Mouse (Mus musculus): ENCODE results near the gene Paqr7. TPM values are rescaled to one million over a fixed set of nuclear protein-coding genes. Genes with fewer than 3 reads are reported as not detected.

Paqr7 gene
- total and polyA plus RNA-seq, 3 experiments: 0.19 to 2.4 TPM; not detected in 1

DNA sequence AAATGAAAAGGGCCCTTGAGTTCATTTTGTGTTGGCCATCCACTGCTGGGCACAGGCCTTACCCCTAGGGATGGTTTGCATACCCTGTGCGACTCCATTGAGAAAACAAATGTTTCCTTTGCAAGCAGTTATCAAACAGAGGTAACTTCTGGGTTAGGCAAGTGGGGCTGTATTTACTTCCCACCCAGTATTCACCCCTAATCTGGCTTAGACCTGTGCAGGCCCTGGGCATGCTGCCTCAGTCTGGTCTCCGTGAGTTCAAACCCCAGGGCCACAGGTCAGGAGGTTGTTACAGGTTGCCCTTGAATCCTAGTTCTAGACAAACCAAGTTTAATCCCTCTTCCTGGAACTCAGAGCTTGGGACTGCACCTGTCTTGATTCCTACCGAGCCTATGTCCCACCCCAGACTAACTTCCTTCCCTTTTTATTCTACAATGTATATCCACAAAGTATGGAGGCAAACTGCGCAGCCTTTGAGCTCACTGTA is 8.8 kb downstream of the Paqr7 start (continued):
- TF ChIP-seq RAD21 (IDR thresholded peaks at IDR 0.05; ENCODE audit: low read depth, low read length) (no peak), NELFE (IDR thresholded peaks at IDR 0.05; ENCODE audit: low read depth, low read length) (no peak)

GRCm38 (mm10) chr4:134505966-134506594 is 9.6 kb downstream of the Paqr7 start:
- Histone ChIP-seq H3K79me2 (ENCODE audit: control insufficient read depth, insufficient read depth, low read length, poor library complexity) (peaks cover 2% of the 10 kb centered on the region), H3K9me3 (replicated peaks; ENCODE audit: insufficient read depth, low read length) (no peaks in the 10 kb centered on the region), H3K9ac (ENCODE audit: control insufficient read depth, low read depth, low read length, poor library complexity, severe bottlenecking) (no peak overlapping the region), H3K4me3 (ENCODE audit: control insufficient read depth in 1 of 2, insufficient read depth in 1 of 2, low read depth in 2 of 2, low read length in 2 of 2) (no peak overlapping the region), H3K27me3 (ENCODE audit: control insufficient read depth in 1 of 2, insufficient read depth in 2 of 2, low read length in 2 of 2) (no peaks in the 10 kb centered on the region), H3K4me1 (ENCODE audit: control insufficient read depth in 1 of 2, insufficient read depth in 2 of 2, low read length in 2 of 2) (peaks cover 5 to 24% of the 10 kb centered on the region in 2 experiments), H3K36me3 (ENCODE audit: control insufficient read depth in 1 of 2, insufficient read depth in 2 of 2, low read length in 2 of 2) (peaks cover 0 to 10% of the 10 kb centered on the region in 2 experiments; a peak in 2 of 4 replicates), H3K27ac (ENCODE audit: control insufficient read depth, low read depth, low read length) (peak overlapping the region; percentile 81)
- peak; percentile 95 for DNase-seq (ENCODE audit: low read depth, low spot score)
- TF ChIP-seq MAX (IDR thresholded peaks at IDR 0.05; ENCODE audit: low read length) (0 out of 2 replicates have a peak, but pooled peaks have one; percentile 4), ZMIZ1 (IDR thresholded peaks at IDR 0.05; ENCODE audit: low read depth, low read length) (no peak), JUND (IDR thresholded peaks at IDR 0.05; ENCODE audit: low read depth, low read length) (0 out of 2 replicates have a peak, but pooled peaks have one; percentile 34), MYB (IDR thresholded peaks at IDR 0.05; ENCODE audit: low read depth, low read length) (no peak), RAD21 (IDR thresholded peaks at IDR 0.05; ENCODE audit: low read depth, low read length) (no peak; the same call in 1 of the 2 replicates), BHLHE40 (IDR thresholded peaks at IDR 0.05; ENCODE audit: borderline replicate concordance, low read depth, low read length) (peak; percentile 81), NRF1 (IDR thresholded peaks at IDR 0.05; ENCODE audit: insufficient read depth, low read depth, low read length, poor library complexity, severe bottlenecking) (no peak), MAZ (IDR thresholded peaks at IDR 0.05; ENCODE audit: low read depth, low read length) (peak; percentile 98), MEF2A (IDR thresholded peaks at IDR 0.05; ENCODE audit: extremely low read depth, insufficient replicate concordance, low read depth, low read length, poor library complexity, severe bottlenecking) (no peak), NELFE (IDR thresholded peaks at IDR 0.05; ENCODE audit: low read depth, low read length) (no peak), RCOR1 (IDR thresholded peaks at IDR 0.05; ENCODE audit: low read depth, low read length) (peak; percentile 97), GATA1 (IDR thresholded peaks at IDR 0.05; ENCODE audit: low read depth, low read length) (peak; percentile 94), MAFK (IDR thresholded peaks at IDR 0.05; ENCODE audit: borderline replicate concordance, low read depth, low read length) (peak; percentile 52; the same call in 1 of the 2 replicates), USF2 (IDR thresholded peaks at IDR 0.05; ENCODE audit: borderline replicate concordance in 1 of 2, insufficient read depth in 1 of 2, low read depth in 1 of 2, low read length in 2 of 2) (no peak), TCF12 (IDR thresholded peaks at IDR 0.05; ENCODE audit: low read depth, low read length) (peak; percentile 97), USF1 (IDR thresholded peaks at IDR 0.05; ENCODE audit: low read depth, low read length) (no peak), SIN3A (IDR thresholded peaks at IDR 0.05; ENCODE audit: low read length) (peak; percentile 88), ZKSCAN1 (IDR thresholded peaks at IDR 0.05; ENCODE audit: low read depth, low read length) (no peak), EP300 (IDR thresholded peaks at IDR 0.05; ENCODE audit: low read depth in 1 of 2, low read length in 2 of 2) (peak; percentile 90 to 93), ELF1 (IDR thresholded peaks at IDR 0.05; ENCODE audit: low read depth, low read length) (0 out of 2 replicates have a peak, but pooled peaks have one; percentile 37), CTCF (IDR thresholded peaks at IDR 0.05 in 2 of 3, conservative IDR thresholded peaks at IDR 0.05 in 1 of 3; ENCODE audit: control insufficient read depth in 1 of 3, insufficient read depth in 1 of 3, low read depth in 2 of 3, low read length in 3 of 3, poor library complexity in 1 of 3, severe bottlenecking in 1 of 3) (peak in 1 of 3 experiments; percentile 25; a peak in 2 of 6 replicates), MYC (IDR thresholded peaks at IDR 0.05; ENCODE audit: low read depth, low read length) (0 out of 2 replicates have a peak, but pooled peaks have one; percentile 15), SMC3 (IDR thresholded peaks at IDR 0.05; ENCODE audit: low read depth, low read length) (no peak), MXI1 (IDR thresholded peaks at IDR 0.05; ENCODE audit: low read depth, low read length) (peak; percentile 62; the same call in 1 of the 2 replicates), ETS1 (IDR thresholded peaks at IDR 0.05; ENCODE audit: low read depth, low read length) (peak; percentile 81), E2F4 (IDR thresholded peaks at IDR 0.05; ENCODE audit: borderline replicate concordance, low read depth, low read length) (no peak), CHD2 (IDR thresholded peaks at IDR 0.05; ENCODE audit: low read length) (no peak), HCFC1 (IDR thresholded peaks at IDR 0.05; ENCODE audit: low read depth, low read length) (peak; percentile 34; the same call in 1 of the 2 replicates), TAL1 (IDR thresholded peaks at IDR 0.05; ENCODE audit: low read length) (peak; percentile 94), ZNF384 (IDR thresholded peaks at IDR 0.05; ENCODE audit: low read depth, low read length) (peak; percentile 91)

Measured in MEL (cell line).